Comparison of ENCODE assay signal across 27 mouse cellular contexts in genomic region chr7:44274096-44274495, GRCm38 (mm10). TPM values are rescaled to one million over a fixed set of nuclear protein-coding genes. Genes with fewer than 3 reads are reported as not detected.
"Had no signal": no experiment of that assay in that cellular context is flagged by ENCODE, and none has a peak within 500 bp of the region (broad histone marks: within the 10 kb centered on the region; RNA-seq: fewer than 3 reads in every experiment).

No protein-coding gene starts in this region.

- H3K4me2 ChIP-seq: limb, embryonic 12.5 days; limb, embryonic 15.5 days; liver, embryonic 11.5 days; lung, embryonic 14.5 days had no signal

- H3K4me1 ChIP-seq: limb, embryonic 12.5 days; limb, embryonic 15.5 days had no signal

- H3K36me3 ChIP-seq: limb, embryonic 12.5 days; limb, embryonic 15.5 days had no signal

- ATAC-seq: liver, postnatal 0 days; lung, postnatal 0 days had no signal

- H3K9ac ChIP-seq: limb, embryonic 12.5 days; limb, embryonic 15.5 days; liver, embryonic 14.5 days; liver, postnatal 0 days; lung, embryonic 14.5 days had no signal

- DNase-seq: kidney, adult 18-20 months; kidney, adult 9 months; kidney, postnatal 14 days; kidney, postnatal 4 days; left cerebral cortex, postnatal 4 days; liver, postnatal 0 days; lung, embryonic 14.5 days; midbrain, embryonic 14.5 days; right cerebral cortex, postnatal 4 days; thymus, adult 18-20 months had no signal

- H3K4me3 ChIP-seq: limb, embryonic 12.5 days; limb, embryonic 15.5 days had no signal

- H3K9me3 ChIP-seq: limb, embryonic 12.5 days; limb, embryonic 15.5 days had no signal

- H3K27ac ChIP-seq: limb, embryonic 12.5 days; limb, embryonic 15.5 days; liver, embryonic 14.5 days; macrophage; stomach, postnatal 0 days had no signal

RNA-seq across cellular contexts. Expression of gene Gm15517, which starts 12.8 kb away (rescaled TPM):
- total RNA-seq: layer of hippocampus, adult 18-20 months; layer of hippocampus, postnatal 14 days; left cerebral cortex, adult 8-10 months; left cerebral cortex, postnatal 14 days; left cerebral cortex, postnatal 4 days; megakaryocyte, adult 5-6 weeks; midbrain, postnatal 0 days had no signal
- polyA plus RNA-seq: kidney, embryonic 16.5 days; limb, embryonic 12.5 days; limb, embryonic 15.5 days; liver, embryonic 11.5 days; liver, embryonic 14.5 days; liver, postnatal 0 days; lung, embryonic 14.5 days; lung, postnatal 0 days; macrophage; midbrain, embryonic 14.5 days; midbrain, postnatal 0 days; neural tube, embryonic 11.5 days; neural tube, embryonic 14.5 days; stomach, embryonic 14.5 days; stomach, postnatal 0 days had no signal

RNA-seq across cellular contexts. Expression of gene Acp4, which starts 16.9 kb away (rescaled TPM):
- total RNA-seq: layer of hippocampus, adult 18-20 months; layer of hippocampus, postnatal 14 days; left cerebral cortex, postnatal 14 days; left cerebral cortex, postnatal 4 days; megakaryocyte, adult 5-6 weeks; midbrain, postnatal 0 days had no signal
- polyA plus RNA-seq: kidney, embryonic 16.5 days; limb, embryonic 12.5 days; liver, embryonic 11.5 days; liver, embryonic 14.5 days; liver, postnatal 0 days; lung, postnatal 0 days; macrophage; midbrain, embryonic 14.5 days; midbrain, postnatal 0 days; neural tube, embryonic 11.5 days; neural tube, embryonic 14.5 days; stomach, embryonic 14.5 days; stomach, postnatal 0 days had no signal
